Mouse (Mus musculus): Measurements from ENCODE around the gene Ap1s2. TPM values are rescaled to one million over a fixed set of nuclear protein-coding genes. Genes with fewer than 3 reads are reported as not detected.

Gene Ap1s2
- total RNA-seq, 2 experiments from 2014 or later, result 26.8 to 38.6 TPM

DNA sequence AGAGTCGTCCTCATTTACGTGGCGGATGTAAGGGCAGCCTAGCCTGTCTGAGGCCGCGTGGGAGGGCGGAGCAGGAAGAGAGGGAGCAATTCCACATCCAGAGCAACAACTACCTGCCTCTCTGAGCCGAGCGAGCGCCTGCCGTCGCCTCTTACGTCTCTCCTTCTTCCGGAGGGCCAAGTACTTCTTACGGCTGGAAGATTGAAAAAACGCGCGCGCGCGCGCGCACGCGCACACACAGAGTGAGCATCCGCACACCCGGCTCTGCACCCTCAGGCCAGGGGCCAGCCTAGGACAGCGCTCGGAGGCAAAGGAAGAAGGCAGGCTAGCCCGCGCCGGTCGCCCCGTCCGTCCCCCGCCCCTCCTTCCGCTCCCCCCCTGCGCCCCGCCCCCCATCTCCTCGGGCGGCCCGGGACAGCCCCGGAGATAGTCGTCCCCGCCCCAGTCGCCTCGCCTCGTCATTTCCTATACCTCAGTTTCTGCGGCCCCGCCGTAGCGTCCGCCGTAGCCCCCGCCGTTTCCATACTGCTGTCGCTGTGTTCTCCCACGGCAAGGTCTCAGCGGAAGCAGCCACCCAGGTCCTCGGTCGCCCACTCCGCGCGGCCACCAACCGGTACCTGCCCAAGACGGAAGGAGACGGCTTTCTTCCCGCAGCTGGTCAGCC lies 49.1 kb downstream of the Ap1s2 start:
- DNase-seq (ENCODE audit: low spot score in 2 of 2), result peak; percentile 25 to 53
- intact Hi-C loops (cut with DNase I), result loop anchor here (10.0 kb wide), 1 partner anchor 117 kb away; the partner anchor contains the start of gene Siah1b

- intact Hi-C loops (cut with DNase I), result loop anchor here (10.0 kb wide), 1 partner anchor 116 kb away; the partner anchor contains the start of gene Siah1b
Measured at GRCm38 (mm10) chrX:163958467-163958875, 49.7 kb downstream of the Ap1s2 start, which contains the start of gene Zrsr2. Gene Zrsr2, minus strand, starts transcription at chrX:163958661.

DNA sequence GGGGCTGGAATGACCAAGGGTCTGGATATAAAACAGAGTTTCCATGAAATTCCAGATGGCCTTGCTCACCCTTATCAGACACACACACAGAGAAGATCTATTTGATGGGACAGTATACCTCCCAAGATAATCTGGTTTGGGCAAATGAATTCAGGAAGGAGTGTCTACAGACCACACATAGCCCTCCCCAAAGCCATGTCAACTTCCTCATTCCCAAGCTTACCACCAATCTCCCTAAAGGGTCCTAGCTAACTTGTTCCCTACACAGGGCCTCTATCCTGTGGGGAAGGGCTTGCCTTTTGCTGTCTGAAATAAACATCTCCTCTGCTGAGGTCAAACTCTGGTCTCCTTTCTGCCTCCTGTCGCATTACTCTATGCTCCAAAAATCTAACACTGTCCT lies 72.3 kb downstream of the Ap1s2 start:
- intact Hi-C loops (cut with DNase I), result no loop called here
- no peak for DNase-seq (ENCODE audit: low spot score in 2 of 2)

More at GRCm38 (mm10) chrX:163958467-163958875, 49.7 kb downstream of the Ap1s2 start, which contains the start of gene Zrsr2:
- DNase-seq (ENCODE audit: low spot score in 2 of 2), result peak; percentile 67 to 75

DNA sequence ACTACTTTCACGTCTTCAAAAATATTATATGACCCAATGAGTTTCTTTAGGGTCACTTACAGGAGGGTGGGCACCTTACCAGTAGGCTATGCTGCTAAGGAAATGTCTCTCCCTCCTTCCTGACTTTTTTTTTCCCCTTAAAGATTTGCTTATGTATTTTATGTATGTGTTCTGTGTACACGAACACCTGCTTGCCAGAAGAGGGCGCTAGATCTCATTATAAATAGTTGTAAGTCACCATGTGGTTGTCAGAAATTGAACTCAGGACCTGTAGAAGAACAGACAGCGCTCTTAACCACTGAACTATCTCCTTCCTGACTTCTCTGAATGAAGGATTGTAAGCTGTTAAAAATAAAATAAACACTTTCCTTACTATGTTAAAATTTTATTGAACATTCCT lies 72.7 kb downstream of the Ap1s2 start:
- no peak for DNase-seq (ENCODE audit: low spot score in 2 of 2)
- intact Hi-C loops (cut with DNase I), result no loop called here

DNA sequence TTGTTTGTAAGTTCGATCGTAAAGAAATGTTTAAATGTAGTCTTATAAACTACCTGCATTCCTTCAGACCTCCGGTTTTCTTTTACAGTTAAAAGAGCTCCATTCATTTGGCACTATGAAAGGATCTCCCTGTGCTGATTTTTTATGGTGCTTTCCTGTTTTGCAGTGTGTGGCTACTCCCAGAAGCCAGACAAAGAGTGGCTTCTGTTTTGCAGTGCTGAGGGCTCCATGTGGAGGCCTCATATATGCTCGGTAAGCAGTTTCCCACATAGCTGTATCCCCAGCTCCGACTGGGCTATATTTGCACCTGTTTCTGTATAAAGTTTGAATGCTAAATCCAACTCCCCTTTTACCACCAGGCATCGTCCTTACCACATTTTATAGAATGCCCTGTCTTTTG lies 73.3 kb downstream of the Ap1s2 start:
- intact Hi-C loops (cut with DNase I), result no loop called here

More for the DNA sequence above, 73.3 kb downstream of the Ap1s2 start:
- DNase-seq (ENCODE audit: low spot score in 2 of 2), result no peak

Other genes with a start within 250 kb of the Ap1s2 start
- under 1 TPM; 0.54 to 0.68 TPM for gene Rnf138rt1, start 147.7 kb upstream of the Ap1s2 start, total RNA-seq (2021)
- 10 to 100 TPM; 40.3 to 53.9 TPM for gene Zrsr2, start 49.6 kb downstream of the Ap1s2 start, total RNA-seq (2021)
- gene Car5b, start 119.0 kb downstream of the Ap1s2 start, total RNA-seq (2021), result 1 to 10 TPM; 3.2 TPM
- gene Siah1b, start 167.5 kb downstream of the Ap1s2 start, total RNA-seq (2021), result 10 to 100 TPM; 10.5 to 11.2 TPM
- not detected for gene Cltrn, start 179.8 kb downstream of the Ap1s2 start, total RNA-seq (2021)
- 1 to 10 TPM; 1.7 to 1.8 TPM for gene Ace2, start 230.3 kb downstream of the Ap1s2 start, total RNA-seq (2021)

Measured in left cerebral cortex, postnatal 36 days (tissue).